Mouse (Mus musculus): Measurements from ENCODE around the gene Krtap12-1. TPM values are rescaled to one million over a fixed set of nuclear protein-coding genes. Genes with fewer than 3 reads are reported as not detected.
"Not testable (repeated sequence)": the region's sequence is repeated elsewhere in the genome, so short reads cannot be mapped to it uniquely, and the experiment has no call there.

Gene Krtap12-1
- total RNA-seq, 2 experiments from 2014 or later: not detected

GRCm38 (mm10) chr10:77738929-77739328 lies 18.5 kb downstream of the Krtap12-1 start:
- no peak for ATAC-seq (replicated peaks; ENCODE audit: poor library complexity, severe bottlenecking)

- not testable (repeated sequence) for ATAC-seq (replicated peaks; ENCODE audit: poor library complexity, severe bottlenecking)
Measured at GRCm38 (mm10) chr10:77741924-77742688, 21.7 kb downstream of the Krtap12-1 start, which contains the start of gene Gm18596. Gene Gm18596 (minus strand): TSS chr10:77742638.

- ATAC-seq (replicated peaks; ENCODE audit: poor library complexity, severe bottlenecking): not testable (repeated sequence)
Measured at GRCm38 (mm10) chr10:77750686-77751085, 30.3 kb downstream of the Krtap12-1 start.

GRCm38 (mm10) chr10:77751254-77751653 lies 30.9 kb downstream of the Krtap12-1 start, which contains the start of gene Gm9736:
Gene Gm9736 (minus strand): TSS chr10:77751354.
- ATAC-seq (replicated peaks; ENCODE audit: poor library complexity, severe bottlenecking): not testable (repeated sequence)

GRCm38 (mm10) chr10:77752312-77752711 lies 31.9 kb downstream of the Krtap12-1 start:
- ATAC-seq (replicated peaks; ENCODE audit: poor library complexity, severe bottlenecking): not testable (repeated sequence)

GRCm38 (mm10) chr10:77753448-77753847 lies 33.0 kb downstream of the Krtap12-1 start:
- ATAC-seq (replicated peaks; ENCODE audit: poor library complexity, severe bottlenecking): no peak

- not testable (repeated sequence) for ATAC-seq (replicated peaks; ENCODE audit: poor library complexity, severe bottlenecking)
Measured at GRCm38 (mm10) chr10:77759582-77759981, 39.2 kb downstream of the Krtap12-1 start, which contains the start of gene Gm3233. Gene Gm3233 (minus strand): TSS chr10:77759682.

- no peak for ATAC-seq (replicated peaks; ENCODE audit: poor library complexity, severe bottlenecking)
Measured at GRCm38 (mm10) chr10:77769727-77770126, 49.3 kb downstream of the Krtap12-1 start.

Other genes with a start within 250 kb of the Krtap12-1 start
Only the 30 nearest of the 31 such genes appear.
- 14.6 and 14.8 TPM in 2 replicates for gene Fam207a, start 204.8 kb upstream of the Krtap12-1 start, total RNA-seq (2014; fragmentation: Nextera tagmentation)
- gene Fam207a, start 204.8 kb upstream of the Krtap12-1 start, total RNA-seq (2017): 23.5 and 43.2 TPM in 2 replicates
- 17.1 and 28.9 TPM in 2 replicates for gene Itgb2, start 190.3 kb upstream of the Krtap12-1 start, total RNA-seq (2014; fragmentation: Nextera tagmentation)
- 32.0 and 36.6 TPM in 2 replicates for gene Itgb2, start 190.3 kb upstream of the Krtap12-1 start, total RNA-seq (2017)
- gene Pttg1ip, start 138.9 kb upstream of the Krtap12-1 start, total RNA-seq (2014; fragmentation: Nextera tagmentation): 36.6 and 39.0 TPM in 2 replicates
- gene Pttg1ip, start 138.9 kb upstream of the Krtap12-1 start, total RNA-seq (2017): 34.6 and 37.0 TPM in 2 replicates
- 60.0 and 78.8 TPM in 2 replicates for gene Sumo3, start 114.5 kb upstream of the Krtap12-1 start, total RNA-seq (2014; fragmentation: Nextera tagmentation)
- 197 and 205 TPM in 2 replicates for gene Sumo3, start 114.5 kb upstream of the Krtap12-1 start, total RNA-seq (2017)
- gene Gm49325, start 114.4 kb upstream of the Krtap12-1 start, total RNA-seq (2014; fragmentation: Nextera tagmentation): not detected in 2 replicates
- 1.6 TPM in 1 of 2 replicates, not detected in the other for gene Gm49325, start 114.4 kb upstream of the Krtap12-1 start, total RNA-seq (2017)
- gene Ube2g2, start 98.3 kb upstream of the Krtap12-1 start, total RNA-seq (2014; fragmentation: Nextera tagmentation): 39.6 and 42.0 TPM in 2 replicates
- 29.5 and 53.3 TPM in 2 replicates for gene Ube2g2, start 98.3 kb upstream of the Krtap12-1 start, total RNA-seq (2017)
- 0.90 TPM in 1 of 2 replicates, not detected in the other for gene Tspear, start 34.0 kb upstream of the Krtap12-1 start, total RNA-seq (2014; fragmentation: Nextera tagmentation)
- gene Tspear, start 34.0 kb upstream of the Krtap12-1 start, total RNA-seq (2017): 0.05 TPM in 1 of 2 replicates, not detected in the other
- not detected in 2 replicates for gene Gm19402, start 29.8 kb upstream of the Krtap12-1 start, total RNA-seq (2014; fragmentation: Nextera tagmentation)
- not detected in 2 replicates for gene Gm19402, start 29.8 kb upstream of the Krtap12-1 start, total RNA-seq (2017)
- not detected in 2 replicates for gene Gm9508, start 23.4 kb upstream of the Krtap12-1 start, total RNA-seq (2014; fragmentation: Nextera tagmentation)
- gene Gm9508, start 23.4 kb upstream of the Krtap12-1 start, total RNA-seq (2017): not detected in 2 replicates
- gene Gm10272, start 14.0 kb upstream of the Krtap12-1 start, total RNA-seq (2014; fragmentation: Nextera tagmentation): not detected in 2 replicates
- not detected in 2 replicates for gene Gm10272, start 14.0 kb upstream of the Krtap12-1 start, total RNA-seq (2017)
- gene Gm10024, start 9.1 kb upstream of the Krtap12-1 start, total RNA-seq (2014; fragmentation: Nextera tagmentation): not detected in 2 replicates
- gene Gm10024, start 9.1 kb upstream of the Krtap12-1 start, total RNA-seq (2017): not detected in 2 replicates
- gene Gm10142, start 4.8 kb upstream of the Krtap12-1 start, total RNA-seq (2014; fragmentation: Nextera tagmentation): not detected in 2 replicates
- not detected in 2 replicates for gene Gm10142, start 4.8 kb upstream of the Krtap12-1 start, total RNA-seq (2017)
- not detected in 2 replicates for gene Gm10100, start 5.9 kb downstream of the Krtap12-1 start, total RNA-seq (2014; fragmentation: Nextera tagmentation)
- not detected in 2 replicates for gene Gm10100, start 5.9 kb downstream of the Krtap12-1 start, total RNA-seq (2017)
- gene Gm18596, start 22.0 kb downstream of the Krtap12-1 start, total RNA-seq (2014; fragmentation: Nextera tagmentation): not detected in 2 replicates
- gene Gm18596, start 22.0 kb downstream of the Krtap12-1 start, total RNA-seq (2017): not detected in 2 replicates
- gene Gm9736, start 30.8 kb downstream of the Krtap12-1 start, total RNA-seq (2014; fragmentation: Nextera tagmentation): not detected in 2 replicates
- not detected in 2 replicates for gene Gm9736, start 30.8 kb downstream of the Krtap12-1 start, total RNA-seq (2017)
- gene Gm3233, start 39.1 kb downstream of the Krtap12-1 start, total RNA-seq (2014; fragmentation: Nextera tagmentation): not detected in 2 replicates
- gene Gm3233, start 39.1 kb downstream of the Krtap12-1 start, total RNA-seq (2017): not detected in 2 replicates
- not detected in 2 replicates for gene Gm3238, start 50.7 kb downstream of the Krtap12-1 start, total RNA-seq (2014; fragmentation: Nextera tagmentation)
- gene Gm3238, start 50.7 kb downstream of the Krtap12-1 start, total RNA-seq (2017): not detected in 2 replicates
- not detected in 2 replicates for gene Gm7138, start 56.3 kb downstream of the Krtap12-1 start, total RNA-seq (2014; fragmentation: Nextera tagmentation)
- not detected in 2 replicates for gene Gm7138, start 56.3 kb downstream of the Krtap12-1 start, total RNA-seq (2017)
- gene Gm3250, start 61.9 kb downstream of the Krtap12-1 start, total RNA-seq (2014; fragmentation: Nextera tagmentation): not detected in 2 replicates
- not detected in 2 replicates for gene Gm3250, start 61.9 kb downstream of the Krtap12-1 start, total RNA-seq (2017)
- gene Gm7137, start 67.6 kb downstream of the Krtap12-1 start, total RNA-seq (2014; fragmentation: Nextera tagmentation): not detected in 2 replicates
- not detected in 2 replicates for gene Gm7137, start 67.6 kb downstream of the Krtap12-1 start, total RNA-seq (2017)
- not detected in 2 replicates for gene Gm9639, start 74.5 kb downstream of the Krtap12-1 start, total RNA-seq (2014; fragmentation: Nextera tagmentation)
- not detected in 2 replicates for gene Gm9639, start 74.5 kb downstream of the Krtap12-1 start, total RNA-seq (2017)
- gene Gm19668, start 78.5 kb downstream of the Krtap12-1 start, total RNA-seq (2014; fragmentation: Nextera tagmentation): not detected in 2 replicates
- not detected in 2 replicates for gene Gm19668, start 78.5 kb downstream of the Krtap12-1 start, total RNA-seq (2017)
- not detected in 2 replicates for gene Gm9507, start 91.2 kb downstream of the Krtap12-1 start, total RNA-seq (2014; fragmentation: Nextera tagmentation)
- gene Gm9507, start 91.2 kb downstream of the Krtap12-1 start, total RNA-seq (2017): not detected in 2 replicates
- gene Gm2696, start 94.1 kb downstream of the Krtap12-1 start, total RNA-seq (2014; fragmentation: Nextera tagmentation): not detected in 2 replicates
- gene Gm2696, start 94.1 kb downstream of the Krtap12-1 start, total RNA-seq (2017): not detected in 2 replicates
- gene Krtap10-4, start 106.5 kb downstream of the Krtap12-1 start, total RNA-seq (2014; fragmentation: Nextera tagmentation): not detected in 2 replicates
- not detected in 2 replicates for gene Krtap10-4, start 106.5 kb downstream of the Krtap12-1 start, total RNA-seq (2017)
- 0.75 TPM in 1 of 2 replicates, not detected in the other for gene Krtap10-10, start 115.3 kb downstream of the Krtap12-1 start, total RNA-seq (2014; fragmentation: Nextera tagmentation)
- gene Krtap10-10, start 115.3 kb downstream of the Krtap12-1 start, total RNA-seq (2017): not detected in 2 replicates
- gene Gm36176, start 126.2 kb downstream of the Krtap12-1 start, total RNA-seq (2014; fragmentation: Nextera tagmentation): not detected in 2 replicates
- not detected in 2 replicates for gene Gm36176, start 126.2 kb downstream of the Krtap12-1 start, total RNA-seq (2017)
- not detected in 2 replicates for gene Gm10318, start 132.3 kb downstream of the Krtap12-1 start, total RNA-seq (2014; fragmentation: Nextera tagmentation)
- gene Gm10318, start 132.3 kb downstream of the Krtap12-1 start, total RNA-seq (2017): not detected in 2 replicates
- gene Gm3285, start 141.4 kb downstream of the Krtap12-1 start, total RNA-seq (2014; fragmentation: Nextera tagmentation): not detected in 2 replicates
- gene Gm3285, start 141.4 kb downstream of the Krtap12-1 start, total RNA-seq (2017): not detected in 2 replicates
- gene Lrrc3, start 181.9 kb downstream of the Krtap12-1 start, total RNA-seq (2014; fragmentation: Nextera tagmentation): not detected in 2 replicates
- not detected in 2 replicates for gene Lrrc3, start 181.9 kb downstream of the Krtap12-1 start, total RNA-seq (2017)

Data from granulocyte monocyte progenitor cell, adult 5-6 weeks (primary cell).